Mouse (Mus musculus) ES-E14 (cell line): ENCODE data around the gene Ppm1m. TPM values are rescaled to one million over a fixed set of nuclear protein-coding genes. Genes with fewer than 3 reads are reported as not detected.

Source experiments
- DNase-seq: peaks from one replicate; pipeline ENCODE4 v3.0.0-alpha.2; 2013; ENCODE audit warnings: low read depth, low spot score
- H3K27ac ChIP-seq: 2 replicates; pipeline ENCODE4 v1.5.1; 2012; ENCODE audit warnings: low read depth, mild to moderate bottlenecking, low read length, moderate library complexity, mixed read lengths; ENCODE audit not compliant: poor library complexity, insufficient read depth, severe bottlenecking
- H3K36me3 ChIP-seq: 2 replicates; pipeline ENCODE4 v1.6.1; 2012; ENCODE audit warnings: mild to moderate bottlenecking, low read length, moderate library complexity, mixed read lengths; ENCODE audit not compliant: control insufficient read depth, poor library complexity, insufficient read depth, severe bottlenecking
- H3K4me1 ChIP-seq, 2 experiments: fragments of 150-350 bp in 1 of 2; sonication (generic) in 1 of 2; 2 replicates each; pipeline ENCODE4 v1.6.1; 2012; ENCODE audit warnings: low read length in 2 of 2, mild to moderate bottlenecking in 1 of 2, mixed read lengths in 1 of 2; ENCODE audit not compliant: control insufficient read depth in 2 of 2, insufficient read depth in 2 of 2, poor library complexity in 1 of 2
- H3K4me3 ChIP-seq, 2 experiments: fragments of 150-350 bp in 1 of 2; sonication (generic) in 1 of 2; 2 replicates each; pipeline ENCODE4 v1.5.1; 2012; ENCODE audit warnings: low read length in 2 of 2, low read depth in 1 of 2, mild to moderate bottlenecking in 1 of 2, mixed read lengths in 1 of 2; ENCODE audit not compliant: insufficient read depth in 1 of 2, poor library complexity in 1 of 2, severe bottlenecking in 1 of 2
- H3K9ac ChIP-seq: 2 replicates; pipeline ENCODE4 v1.6.1; 2012; ENCODE audit warnings: low read depth, mild to moderate bottlenecking, low read length, mixed read lengths; ENCODE audit not compliant: poor library complexity, insufficient read depth, severe bottlenecking
- H3K9me3 ChIP-seq: fragments of 150-350 bp; sonication (generic); 2 replicates; pipeline ENCODE4 v1.6.1; 2012; ENCODE audit warnings: low read depth, mild to moderate bottlenecking, low read length; ENCODE audit not compliant: control insufficient read depth, insufficient read depth
- CHD2 ChIP-seq: IDR thresholded peaks from 2 replicates; pipeline ENCODE4 v1.6.1; 2014; ENCODE audit warnings: mild to moderate bottlenecking, low read depth, low read length, inconsistent platforms
- HCFC1 ChIP-seq: IDR thresholded peaks from 2 replicates; pipeline ENCODE4 v1.6.1; 2012; ENCODE audit warnings: low read length, inconsistent platforms, borderline replicate concordance; ENCODE audit not compliant: insufficient read depth
- MAFK ChIP-seq: IDR thresholded peaks from 2 replicates; pipeline ENCODE4 v1.6.1; 2014; ENCODE audit warnings: mild to moderate bottlenecking, low read depth, low read length, inconsistent platforms; ENCODE audit not compliant: insufficient read depth
- ZC3H11A ChIP-seq: IDR thresholded peaks from 2 replicates; pipeline ENCODE4 v1.6.1; 2012; ENCODE audit warnings: low read depth, mild to moderate bottlenecking, inconsistent platforms, low read length, borderline replicate concordance
- ZNF384 ChIP-seq: IDR thresholded peaks from 2 replicates; pipeline ENCODE4 v1.6.1; 2012; ENCODE audit warnings: low read depth, low read length, inconsistent platforms
- in situ Hi-C, 2 experiments: fragments of 600-800 bp; cut with MboI; formaldehyde crosslinking; loops; one replicate each; pipeline ENCODE4 v1.15.1; 2025; ENCODE audit warnings: low sequenced_read_pairs in 2 of 2, inconsistent platforms in 1 of 2; ENCODE audit not compliant: unreplicated experiment in 2 of 2
- total RNA-seq: library from RNA; depleted of rRNA; stranded (reverse); fragments of 300-350 nt; gene quantifications from 2 replicates; pipeline ENCODE4 v1.2.3, GENCODE M21; 2012

Gene Ppm1m
- total RNA-seq, 1 experiment: 40.6 TPM

- H3K9ac ChIP-seq: no peak overlapping the region
- in situ Hi-C loops: loop anchor here in 1 of 2 experiments (5.0 kb wide), 1 partner anchor 661 kb away; no protein-coding TSS in a partner anchor
- H3K4me3 ChIP-seq: no peak overlapping the region
- DNase-seq: no peak
- TF ChIP-seq MAFK (no peak), CHD2 (no peak)
- peaks cover 6 to 16% of the 10 kb centered on the region in 2 experiments for H3K4me1 ChIP-seq
- H3K9me3 ChIP-seq: no peaks in the 10 kb centered on the region
- H3K27ac ChIP-seq: peak overlapping the region; percentile 88; the same call in 1 of the 2 replicates
- H3K36me3 ChIP-seq: peaks cover 5% of the 10 kb centered on the region; the same call in 1 of the 2 replicates
Measured at GRCm38 (mm10) chr9:106166709-106167108, 32.8 kb downstream of the Ppm1m start.

- Histone ChIP-seq H3K27ac (no peak overlapping the region), H3K9me3 (no peaks in the 10 kb centered on the region), H3K9ac (peak overlapping the region; percentile 90; the same call in 1 of the 2 replicates), H3K4me3 (peak overlapping the region; percentile 81 to 93), H3K4me1 (peaks cover 9 to 12% of the 10 kb centered on the region in 2 experiments; a peak in 2 of 4 replicates), H3K36me3 (no peaks in the 10 kb centered on the region)
- in situ Hi-C loops: loop anchor here in 1 of 2 experiments (5.0 kb wide), 1 partner anchor 672 kb away; no protein-coding TSS in a partner anchor
- DNase-seq: no peak
- no peak for TF ChIP-seq MAFK
- TF ChIP-seq CHD2: no peak
- no peak for TF ChIP-seq ZNF384
- no peak for TF ChIP-seq HCFC1
- no peak for TF ChIP-seq ZC3H11A
Measured at GRCm38 (mm10) chr9:106160426-106160825, 39.1 kb downstream of the Ppm1m start.

GRCm38 (mm10) chr9:106159784-106160301 is 39.7 kb downstream of the Ppm1m start:
- H3K4me1 ChIP-seq: peaks cover 8 to 11% of the 10 kb centered on the region in 2 experiments; a peak in 2 of 4 replicates
- H3K27ac ChIP-seq: peak overlapping the region; percentile 97
- TF ChIP-seq MAFK (0 out of 2 replicates have a peak, but pooled peaks have one; percentile 2), HCFC1 (peak; percentile 29; the same call in 1 of the 2 replicates), ZC3H11A (no peak), ZNF384 (no peak), CHD2 (no peak)
- H3K9ac ChIP-seq: peak overlapping the region; percentile 90
- DNase-seq: no peak
- in situ Hi-C loops: loop anchor here in 1 of 2 experiments (5.0 kb wide), 1 partner anchor 672 kb away; no protein-coding TSS in a partner anchor
- peak overlapping the region; percentile 81 to 93 for H3K4me3 ChIP-seq
- H3K9me3 ChIP-seq: no peaks in the 10 kb centered on the region
- no peaks in the 10 kb centered on the region for H3K36me3 ChIP-seq

- peaks cover 8 to 10% of the 10 kb centered on the region in 2 experiments; a peak in 2 of 4 replicates for H3K4me1 ChIP-seq
- in situ Hi-C loops: no loop called here
- no peak for DNase-seq
- peak overlapping the region; percentile 13 to 93 for H3K4me3 ChIP-seq
- H3K9ac ChIP-seq: peak overlapping the region; percentile 54; the same call in 1 of the 2 replicates
- H3K36me3 ChIP-seq: no peaks in the 10 kb centered on the region
- H3K27ac ChIP-seq: no peak overlapping the region
- H3K9me3 ChIP-seq: no peaks in the 10 kb centered on the region
- no peak for TF ChIP-seq HCFC1
- TF ChIP-seq ZC3H11A: no peak
- TF ChIP-seq MAFK: no peak
- TF ChIP-seq ZNF384: no peak
- TF ChIP-seq CHD2: no peak
Measured at GRCm38 (mm10) chr9:106159237-106159636, 40.3 kb downstream of the Ppm1m start.
